Mouse (Mus musculus) CH12.LX (cell line): ENCODE results near the gene Cldnd2. TPM values are rescaled to one million over a fixed set of nuclear protein-coding genes. Genes with fewer than 3 reads are reported as not detected.

Source experiments
- DNase-seq: peaks from one replicate; pipeline ENCODE4 v3.0.0-alpha.2; 2013; ENCODE audit errors: extremely low read depth
- H3K27ac ChIP-seq: 2 replicates; pipeline ENCODE4 v1.5.1; 2012; ENCODE audit warnings: low read depth, mild to moderate bottlenecking, control low read depth, moderate library complexity; ENCODE audit not compliant: insufficient read depth
- H3K27me3 ChIP-seq: replicated peaks from 2 replicates; pipeline ENCODE3; 2012; ENCODE audit warnings: inconsistent platforms
- H3K36me3 ChIP-seq, 2 experiments: replicated peaks in 1 of 2; 2 replicates each; pipeline versions ENCODE3 to v1.6.1; 2012; ENCODE audit warnings: inconsistent platforms in 1 of 2, low read length in 1 of 2, mild to moderate bottlenecking in 1 of 2, mixed read lengths in 1 of 2, moderate library complexity in 1 of 2; ENCODE audit not compliant: control insufficient read depth in 1 of 2, insufficient read depth in 1 of 2
- H3K4me1 ChIP-seq, 2 experiments: 2 replicates each; pipeline ENCODE4 v1.6.1; 2012; ENCODE audit warnings: inconsistent platforms in 1 of 2, moderate library complexity in 1 of 2; ENCODE audit not compliant: insufficient read depth in 2 of 2, control insufficient read depth in 1 of 2
- H3K4me2 ChIP-seq: 2 replicates; pipeline ENCODE4 v1.6.1; 2012; ENCODE audit warnings: low read depth, mild to moderate bottlenecking, control low read depth; ENCODE audit not compliant: poor library complexity, insufficient read depth, severe bottlenecking
- H3K4me3 ChIP-seq, 3 experiments: fragments of 150-350 bp in 1 of 3; sonication (generic) in 1 of 3; replicated peaks in 1 of 3; 2 replicates each; pipeline versions ENCODE3 to v1.5.1; 2011 to 2012; ENCODE audit warnings: low read depth in 2 of 3, low read length in 2 of 3, mild to moderate bottlenecking in 2 of 3, moderate library complexity in 2 of 3, control low read depth in 1 of 3, improper control_type of control experiment in 1 of 3, inconsistent platforms in 1 of 3, mixed read lengths in 1 of 3; ENCODE audit not compliant: poor library complexity in 1 of 3
- H3K79me2 ChIP-seq: replicated peaks from 2 replicates; pipeline ENCODE4 v1.6.1; 2012; ENCODE audit warnings: mild to moderate bottlenecking, moderate library complexity; ENCODE audit not compliant: control insufficient read depth, poor library complexity, insufficient read depth, severe bottlenecking; ENCODE audit errors: extremely low read depth
- H3K9ac ChIP-seq: 2 replicates; pipeline ENCODE4 v1.6.1; 2012; ENCODE audit warnings: low read depth, mild to moderate bottlenecking, control low read depth, moderate library complexity; ENCODE audit not compliant: insufficient read depth
- H3K9me3 ChIP-seq: replicated peaks from 2 replicates; pipeline ENCODE3; 2012; ENCODE audit warnings: low read length, inconsistent platforms, mixed read lengths
- BHLHE40 ChIP-seq: IDR thresholded peaks from 2 replicates; pipeline ENCODE4 v1.6.1; 2011; ENCODE audit warnings: mild to moderate bottlenecking, low read depth, low read length, improper control_type of control experiment
- CHD1 ChIP-seq: IDR thresholded peaks from 2 replicates; pipeline ENCODE4 v1.6.1; 2012; ENCODE audit warnings: low read depth, low read length, improper control_type of control experiment, inconsistent platforms
- CTCF ChIP-seq, 2 experiments: IDR thresholded peaks in 1 of 2; conservative IDR thresholded peaks in 1 of 2; 2 replicates each; pipeline ENCODE4 v1.5.1; 2011 to 2012; ENCODE audit warnings: low read depth in 2 of 2, low read length in 2 of 2, improper control_type of control experiment in 1 of 2, inconsistent platforms in 1 of 2, mild to moderate bottlenecking in 1 of 2, moderate library complexity in 1 of 2
- E2F4 ChIP-seq: IDR thresholded peaks from 2 replicates; pipeline ENCODE4 v1.6.1; 2011; ENCODE audit warnings: low read depth, low read length, improper control_type of control experiment; ENCODE audit not compliant: insufficient replicate concordance
- ELF1 ChIP-seq: IDR thresholded peaks from 2 replicates; pipeline ENCODE4 v1.6.1; 2014; ENCODE audit warnings: low read depth, mild to moderate bottlenecking, inconsistent platforms, low read length, improper control_type of control experiment
- ETS1 ChIP-seq: conservative IDR thresholded peaks from 2 replicates; pipeline ENCODE4 v1.6.1; 2012; ENCODE audit warnings: low read depth, mild to moderate bottlenecking, inconsistent platforms, low read length, improper control_type of control experiment, moderate library complexity
- IRF4 ChIP-seq: IDR thresholded peaks from 2 replicates; pipeline ENCODE4 v1.6.1; 2014; ENCODE audit warnings: low read depth, mild to moderate bottlenecking, inconsistent platforms, low read length, improper control_type of control experiment
- JUN ChIP-seq: IDR thresholded peaks from 2 replicates; pipeline ENCODE4 v1.6.1; 2011; ENCODE audit warnings: low read depth, mild to moderate bottlenecking, low read length, improper control_type of control experiment, moderate library complexity; ENCODE audit not compliant: insufficient read depth
- MAX ChIP-seq: IDR thresholded peaks from 2 replicates; pipeline ENCODE4 v1.6.1; 2011; ENCODE audit warnings: low read length, improper control_type of control experiment
- MAZ ChIP-seq: IDR thresholded peaks from 2 replicates; pipeline ENCODE4 v1.6.1; 2012; ENCODE audit warnings: low read depth, mild to moderate bottlenecking, inconsistent platforms, low read length, improper control_type of control experiment, moderate library complexity
- MYC ChIP-seq: IDR thresholded peaks from 2 replicates; pipeline ENCODE4 v1.6.1; 2011; ENCODE audit warnings: low read depth, mild to moderate bottlenecking, improper control_type of control experiment, low read length
- NRF1 ChIP-seq: IDR thresholded peaks from 2 replicates; pipeline ENCODE4 v1.6.1; 2014; ENCODE audit warnings: low read depth, mild to moderate bottlenecking, inconsistent platforms, low read length, improper control_type of control experiment, moderate library complexity
- PAX5 ChIP-seq: IDR thresholded peaks from 2 replicates; pipeline ENCODE4 v1.6.1; 2012; ENCODE audit warnings: low read length, inconsistent platforms, mixed read lengths
- POLR2A ChIP-seq: IDR thresholded peaks from 2 replicates; pipeline ENCODE4 v1.6.1; 2011; ENCODE audit warnings: low read depth, mild to moderate bottlenecking, improper control_type of control experiment, low read length
- POLR2AphosphoS2 ChIP-seq: IDR thresholded peaks from 2 replicates; pipeline ENCODE4 v1.6.1; 2011; ENCODE audit warnings: low read depth, low read length, improper control_type of control experiment
- RAD21 ChIP-seq: IDR thresholded peaks from 2 replicates; pipeline ENCODE4 v1.6.1; 2011; ENCODE audit warnings: low read depth, mild to moderate bottlenecking, low read length, improper control_type of control experiment, moderate library complexity
- RCOR1 ChIP-seq: conservative IDR thresholded peaks from 2 replicates; pipeline ENCODE4 v1.6.1; 2012; ENCODE audit warnings: low read depth, mild to moderate bottlenecking, inconsistent platforms, low read length, improper control_type of control experiment
- SMC3 ChIP-seq: IDR thresholded peaks from 2 replicates; pipeline ENCODE4 v1.6.1; 2011; ENCODE audit warnings: low read depth, low read length, improper control_type of control experiment
- TCF12 ChIP-seq: IDR thresholded peaks from 2 replicates; pipeline ENCODE4 v1.6.1; 2014; ENCODE audit warnings: low read depth, mild to moderate bottlenecking, inconsistent platforms, low read length, improper control_type of control experiment
- USF1 ChIP-seq: IDR thresholded peaks from 2 replicates; pipeline ENCODE4 v1.6.1; 2014; ENCODE audit warnings: low read depth, mild to moderate bottlenecking, inconsistent platforms, low read length, improper control_type of control experiment
- USF2 ChIP-seq: conservative IDR thresholded peaks from 2 replicates; pipeline ENCODE4 v1.6.1; 2011; ENCODE audit warnings: low read depth, low read length, improper control_type of control experiment
- ZMIZ1 ChIP-seq: IDR thresholded peaks from 2 replicates; pipeline ENCODE4 v1.6.1; 2012; ENCODE audit warnings: low read depth, mild to moderate bottlenecking, inconsistent platforms, low read length, improper control_type of control experiment
- dilution Hi-C: fragments of 300-500 bp; cut with MboI; formaldehyde crosslinking; loops from 2 replicates; pipeline ENCODE4 v1.14.3; 2020; ENCODE audit warnings: low sequenced_read_pairs; ENCODE audit not compliant: extremely low pct_unique_long_range_greater_than_20kb, extremely low pct_ligation_motif_present
- in situ Hi-C: fragments of 300-500 bp; cut with MboI; formaldehyde crosslinking; loops from 3 replicates; pipeline ENCODE4 v1.14.3; 2019; ENCODE audit warnings: low sequenced_read_pairs, low pct_ligation_motif_present, low pct_unique_long_range_greater_than_20kb, mixed read lengths
- polyA plus RNA-seq: library from polyadenylated mRNA; unstranded; fragments of >175 nt; gene quantifications from 2 replicates; pipeline ENCODE4 v1.2.1, GENCODE M21; 2012; ENCODE audit warnings: low read depth; ENCODE audit not compliant: insufficient read length
- total RNA-seq, 2 experiments: library from RNA; depleted of rRNA; stranded (reverse); fragments of 300-350 nt in 1 of 2; fragments of >200 nt in 1 of 2; gene quantifications; 2 replicates each; pipeline ENCODE4 v1.2.3; 2012 to 2014

Cldnd2 gene
- total and polyA plus RNA-seq, 3 experiments = not detected

GRCm38 (mm10) chr7:43417298-43417697, 23.3 kb upstream of the Cldnd2 start:
- in situ Hi-C loops = loop anchor here (25.0 kb wide), 1 partner anchor 1370 kb away; no protein-coding TSS in a partner anchor
- Histone ChIP-seq H3K27ac (no peak overlapping the region), H3K79me2 (no peaks in the 10 kb centered on the region), H3K4me3 (no peak overlapping the region), H3K9me3 (peaks cover 3% of the 10 kb centered on the region), H3K4me1 (peaks cover 0 to under 1% of the 10 kb centered on the region in 2 experiments; a peak in 1 of 4 replicates), H3K27me3 (no peaks in the 10 kb centered on the region), H3K36me3 (peaks cover 39 to 80% of the 10 kb centered on the region in 2 experiments), H3K9ac (no peak overlapping the region), H3K4me2 (no peak overlapping the region)
- DNase-seq = no peak
- TF ChIP-seq ETS1 = no peak
- TF ChIP-seq POLR2AphosphoS2 = no peak
- TF ChIP-seq JUN = no peak
- TF ChIP-seq MYC = no peak
- no peak for TF ChIP-seq TCF12
- TF ChIP-seq CHD1 = no peak
- no peak for TF ChIP-seq POLR2A
- TF ChIP-seq BHLHE40 = no peak
- TF ChIP-seq MAX = no peak
- no peak for TF ChIP-seq RCOR1
- TF ChIP-seq NRF1 = no peak
- TF ChIP-seq ZMIZ1 = no peak
- no peak for TF ChIP-seq IRF4
- no peak for TF ChIP-seq E2F4
- TF ChIP-seq USF2 = no peak
- TF ChIP-seq, all 38 proteins: peak for 0
- dilution Hi-C loops = no loop called here

GRCm38 (mm10) chr7:43422995-43423617, 17.5 kb upstream of the Cldnd2 start:
- peak; percentile 87 for DNase-seq
- no peaks in the 10 kb centered on the region for H3K79me2 ChIP-seq
- no peak for TF ChIP-seq USF1
- peak; percentile 73 for TF ChIP-seq RAD21
- TF ChIP-seq MAX = no peak
- TF ChIP-seq PAX5 = no peak
- no peak for TF ChIP-seq BHLHE40
- no peak for TF ChIP-seq ELF1
- TF ChIP-seq MAZ = 0 out of 2 replicates have a peak, but pooled peaks have one; percentile 8
- TF ChIP-seq SMC3 = peak; percentile 78
- peak; percentile 89 to 93 for TF ChIP-seq CTCF (conservative IDR thresholded peaks at IDR 0.05 in 1 of 2, IDR thresholded peaks at IDR 0.05 in 1 of 2; ENCODE audit: low read depth in 2 of 2, low read length in 2 of 2)
- peaks cover 3 to 21% of the 10 kb centered on the region in 2 experiments; a peak in 2 of 4 replicates for H3K4me1 ChIP-seq
- peaks cover 4 to 31% of the 10 kb centered on the region in 2 experiments for H3K36me3 ChIP-seq
- no peak overlapping the region for H3K4me3 ChIP-seq
- in situ Hi-C loops = loop anchor here (5.0 to 25.0 kb wide), 3 partner anchors 39 to 1364 kb away; partner anchors contain the start of genes Siglecf and Vsig10l
- H3K27ac ChIP-seq = no peak overlapping the region
- H3K9ac ChIP-seq = no peak overlapping the region
- H3K27me3 ChIP-seq = no peaks in the 10 kb centered on the region
- no peak overlapping the region for H3K4me2 ChIP-seq
- peaks cover 4% of the 10 kb centered on the region for H3K9me3 ChIP-seq
- dilution Hi-C loops = no loop called here
